Mouse (Mus musculus): ENCODE measurements at regions not wholly inside any gene's neighbourhood (a gene's known extent, or its start where the extent isn't known, plus 50 kb on each side); places are given as distances from the start of the nearest gene placed in this dataset.

GRCm38 (mm10) chr16:77401185-77401943 lies 200.5 kb downstream of the Gm11146 start:
- no peak for DNase-seq (ENCODE audit: extremely low spot score in 1 of 2, low spot score in 1 of 2)

DNA sequence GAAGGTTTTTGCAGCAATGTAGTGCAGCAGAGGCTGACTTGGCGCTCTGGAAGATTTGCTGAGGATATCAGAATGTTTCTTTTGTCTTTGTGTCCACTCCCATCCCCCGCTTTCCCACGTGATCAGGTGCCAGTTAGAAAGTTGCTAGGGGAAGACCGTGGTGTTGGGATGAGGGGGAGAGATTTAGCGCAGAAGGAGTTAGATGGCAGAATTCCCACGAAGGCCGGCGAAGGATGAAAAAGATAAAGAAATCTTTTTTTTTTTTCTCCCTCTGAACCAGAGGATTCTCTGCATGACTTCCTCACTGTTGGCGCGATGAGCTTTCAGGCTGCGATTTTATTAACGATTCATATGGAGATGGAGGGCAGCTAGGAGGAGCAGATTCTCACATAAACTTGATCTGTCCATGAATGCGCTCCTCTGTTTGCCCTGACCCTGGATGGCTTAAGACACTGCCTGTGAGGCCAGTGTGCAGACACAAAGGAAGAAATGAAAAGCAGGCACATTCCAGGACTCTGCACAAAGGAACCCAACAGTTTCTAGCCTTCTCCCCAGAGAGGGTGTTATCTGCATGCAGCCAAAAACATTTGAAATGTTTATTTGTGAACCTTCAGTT lies 201.5 kb downstream of the Gm11146 start:
- peak; percentile 36 to 76 for DNase-seq (ENCODE audit: extremely low spot score in 1 of 2, low spot score in 1 of 2)

- DNase-seq (ENCODE audit: extremely low spot score in 1 of 2, low spot score in 1 of 2), result no peak
These were observed 202.0 kb downstream of the Gm11146 start for GRCm38 (mm10) chr16:77399846-77400275.

GRCm38 (mm10) chr16:77394054-77394716 lies 207.7 kb downstream of the Gm11146 start:
- no peak for DNase-seq (ENCODE audit: extremely low spot score in 1 of 2, low spot score in 1 of 2)

GRCm38 (mm10) chr16:77393470-77393869 lies 208.4 kb downstream of the Gm11146 start:
- no peak for DNase-seq (ENCODE audit: extremely low spot score in 1 of 2, low spot score in 1 of 2)

- DNase-seq (ENCODE audit: extremely low spot score in 1 of 2, low spot score in 1 of 2), result no peak
These were observed 209.7 kb downstream of the Gm11146 start for GRCm38 (mm10) chr16:77392205-77392604.

- DNase-seq (ENCODE audit: extremely low spot score in 1 of 2, low spot score in 1 of 2), result no peak
These were observed 217.7 kb downstream of the Gm11146 start for GRCm38 (mm10) chr16:77384021-77384729.

DNA sequence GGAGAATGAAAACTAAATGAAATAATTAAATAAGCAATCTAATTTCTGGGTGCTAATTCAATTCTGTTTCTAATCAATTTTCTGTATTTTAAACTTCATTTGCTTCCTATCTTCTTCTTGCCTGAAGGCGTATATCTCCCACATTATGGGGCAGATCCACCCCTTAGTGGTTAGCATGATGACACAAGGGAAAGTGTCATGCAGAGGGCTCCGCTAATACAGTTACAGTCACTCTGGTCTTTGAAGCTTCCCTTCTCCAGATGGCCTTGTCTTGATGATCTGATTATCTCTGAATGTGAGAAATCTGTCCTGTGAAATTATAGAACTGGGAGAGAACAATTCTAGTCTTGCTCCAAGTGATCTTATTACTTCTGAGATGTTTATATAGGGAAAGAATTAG lies 219.1 kb downstream of the Gm11146 start:
- no peak for DNase-seq (ENCODE audit: extremely low spot score in 1 of 2, low spot score in 1 of 2)

GRCm38 (mm10) chr16:77372768-77373167 lies 229.1 kb downstream of the Gm11146 start:
- no peak for DNase-seq (ENCODE audit: extremely low spot score in 1 of 2, low spot score in 1 of 2)

DNA sequence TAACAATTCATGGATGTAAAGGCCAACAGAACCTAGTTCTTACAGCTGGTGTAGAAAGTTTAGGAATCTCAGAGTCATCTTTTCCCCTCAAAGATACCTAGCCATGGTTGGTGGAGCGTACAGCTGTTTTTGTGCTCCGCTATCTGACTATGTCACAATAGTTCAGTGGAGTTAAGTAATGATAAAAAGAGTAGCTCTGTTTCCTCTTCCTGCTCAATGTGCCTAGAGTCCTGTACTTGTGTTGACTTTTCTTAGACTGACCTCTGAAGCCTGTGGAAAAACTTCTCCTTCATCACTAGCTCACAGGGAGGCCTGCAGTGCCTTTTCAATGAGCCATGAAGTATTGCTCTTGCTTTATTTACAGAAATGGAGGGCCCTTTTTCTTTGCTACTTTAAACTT lies 232.1 kb downstream of the Gm11146 start:
- DNase-seq (ENCODE audit: extremely low spot score in 1 of 2, low spot score in 1 of 2), result no peak

DNA sequence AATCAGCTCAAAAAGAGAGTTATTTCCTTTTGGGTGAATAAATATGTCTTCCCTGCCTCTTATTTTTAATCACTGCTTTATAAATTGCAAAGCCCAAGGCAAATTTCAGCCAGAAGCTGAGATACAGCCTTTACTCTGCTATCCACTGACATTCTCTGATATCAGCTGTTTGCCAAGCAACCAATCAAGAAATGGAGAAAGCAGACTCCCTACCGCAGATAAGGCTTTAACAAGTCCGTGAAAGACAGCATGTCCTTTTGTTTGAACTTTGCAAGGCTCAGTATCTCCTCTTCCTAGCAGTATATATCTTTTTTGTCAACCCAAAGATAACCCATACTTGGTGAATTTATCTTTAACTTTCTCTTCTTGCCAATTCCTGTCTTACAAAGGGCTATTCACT lies 236.6 kb downstream of the Gm11146 start:
- no peak for DNase-seq (ENCODE audit: extremely low spot score in 1 of 2, low spot score in 1 of 2)

DNA sequence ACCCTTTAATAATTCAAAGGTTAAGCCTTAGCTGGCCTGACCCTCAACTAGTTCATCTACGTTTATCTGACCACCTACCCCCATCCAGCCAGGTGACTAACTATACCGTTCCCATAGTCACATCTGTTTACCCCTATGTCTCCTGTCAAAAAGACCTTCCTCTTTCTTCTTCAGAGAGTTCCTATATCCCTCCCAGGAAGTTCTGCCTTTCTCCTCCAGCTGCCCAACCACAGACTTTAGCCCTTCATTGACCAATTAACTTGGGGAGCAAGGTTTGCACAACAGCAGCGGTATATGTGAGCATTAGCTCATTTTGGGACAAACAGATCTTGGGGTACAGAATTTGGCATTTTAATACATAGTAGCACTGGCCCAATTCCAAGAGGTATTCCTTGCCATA lies 237.5 kb downstream of the Gm11146 start:
- no peak for DNase-seq (ENCODE audit: extremely low spot score in 1 of 2, low spot score in 1 of 2)

GRCm38 (mm10) chr16:77359190-77359589 lies 242.7 kb downstream of the Gm11146 start:
- DNase-seq (ENCODE audit: extremely low spot score in 1 of 2, low spot score in 1 of 2), result no peak

DNA sequence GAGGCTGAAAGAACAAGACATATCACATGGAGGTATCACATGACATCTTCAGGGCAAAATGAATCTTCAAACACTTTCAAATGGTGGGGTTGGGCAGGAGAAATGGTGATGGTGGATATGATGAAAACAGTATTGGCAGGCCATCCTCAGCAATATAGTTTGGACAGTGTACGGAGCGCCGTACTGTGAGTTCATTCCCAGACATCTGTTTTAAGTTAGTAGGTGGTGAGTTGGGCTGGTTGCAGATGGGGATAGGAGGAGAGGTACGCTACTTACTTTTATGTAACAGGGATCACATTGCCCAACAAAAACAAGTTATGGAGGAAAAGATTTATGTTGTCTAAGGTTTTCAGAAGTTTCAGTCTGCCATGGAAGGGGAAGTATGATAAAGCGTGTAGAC lies 246.6 kb downstream of the Gm11146 start:
- no peak for DNase-seq (ENCODE audit: extremely low spot score in 1 of 2, low spot score in 1 of 2)

DNA sequence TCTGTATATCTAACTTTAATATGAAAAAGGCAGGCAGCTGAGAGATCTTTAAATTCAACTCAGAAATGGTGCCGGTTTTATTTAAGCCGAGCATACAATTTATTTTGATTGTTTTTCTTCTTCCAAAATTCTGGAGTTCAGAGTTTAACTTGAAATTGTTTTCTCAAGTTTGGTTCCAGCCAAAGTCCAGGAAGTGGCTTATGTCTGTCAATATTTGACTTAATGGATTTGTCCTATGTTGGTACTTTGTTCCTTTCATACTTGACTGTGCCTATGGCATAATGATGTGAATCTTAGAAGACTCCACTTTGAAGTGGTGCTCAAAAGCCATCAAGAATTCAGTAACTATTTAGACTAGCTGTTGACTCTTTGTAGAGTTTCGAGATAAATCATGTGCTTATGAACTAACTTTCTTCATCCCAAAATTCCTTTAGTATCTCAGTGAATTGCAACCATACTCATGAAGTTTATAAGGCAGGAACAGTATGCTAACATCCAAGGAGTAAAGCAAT lies 247.6 kb downstream of the Gm11146 start:
- no peak for DNase-seq (ENCODE audit: extremely low spot score in 1 of 2, low spot score in 1 of 2)

GRCm38 (mm10) chr16:77346128-77346527 lies 255.8 kb downstream of the Gm11146 start:
- no peak for DNase-seq (ENCODE audit: extremely low spot score in 1 of 2, low spot score in 1 of 2)

GRCm38 (mm10) chr16:77332285-77332684 lies 269.6 kb downstream of the Gm11146 start:
- DNase-seq (ENCODE audit: extremely low spot score in 1 of 2, low spot score in 1 of 2), result no peak

- no peak for DNase-seq (ENCODE audit: extremely low spot score in 1 of 2, low spot score in 1 of 2)
These were observed 270.9 kb downstream of the Gm11146 start for GRCm38 (mm10) chr16:77330996-77331395.

GRCm38 (mm10) chr16:77329711-77330530 lies 272.0 kb downstream of the Gm11146 start:
- no peak for DNase-seq (ENCODE audit: extremely low spot score in 1 of 2, low spot score in 1 of 2)

DNA sequence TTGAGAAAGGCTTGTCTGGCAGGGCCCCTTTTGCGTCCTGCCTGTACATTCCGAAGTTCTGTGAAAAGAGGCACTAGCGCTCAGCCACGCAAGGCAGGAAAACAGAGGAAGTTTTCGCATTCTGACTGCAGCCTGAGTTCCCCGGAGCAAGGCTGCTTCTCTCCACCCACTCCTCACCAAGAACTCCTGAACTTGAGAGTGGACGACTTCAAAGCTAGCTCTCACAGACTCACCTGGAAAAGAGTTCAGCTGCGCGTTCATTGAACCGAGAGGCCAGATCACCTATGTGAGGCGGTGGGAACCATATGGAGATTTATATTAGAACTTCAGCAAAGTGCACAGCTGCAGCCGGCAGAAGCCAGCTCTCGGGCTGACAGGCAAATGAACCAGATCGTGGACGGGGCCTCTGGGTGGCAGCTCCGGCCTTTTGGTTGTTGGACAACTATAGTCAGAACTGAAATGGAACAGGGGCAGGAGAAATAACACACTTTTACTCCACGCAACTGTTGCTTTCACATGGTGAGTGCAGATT lies 272.7 kb downstream of the Gm11146 start:
- DNase-seq (ENCODE audit: extremely low spot score in 1 of 2, low spot score in 1 of 2), result peak; percentile 8 to 51

Data from frontal cortex, adult 2 months (tissue).